Mouse (Mus musculus) cortical plate, adult 2 months (tissue): ENCODE data around the gene Trmt1l.

Experiments
- CTCF ChIP-seq: fragments of 200-500 bp; IDR thresholded peaks from 2 replicates; pipeline ENCODE4 v1.5.1; 2011; ENCODE audit warnings: mild to moderate bottlenecking, control low read depth, low read length; ENCODE audit not compliant: insufficient read depth; ENCODE audit errors: extremely low read depth
- POLR2A ChIP-seq: fragments of 200-500 bp; IDR thresholded peaks from 2 replicates; pipeline ENCODE4 v1.6.1; 2011; ENCODE audit warnings: mild to moderate bottlenecking, low read length, control low read depth; ENCODE audit not compliant: insufficient read depth; ENCODE audit errors: extremely low read depth

DNA sequence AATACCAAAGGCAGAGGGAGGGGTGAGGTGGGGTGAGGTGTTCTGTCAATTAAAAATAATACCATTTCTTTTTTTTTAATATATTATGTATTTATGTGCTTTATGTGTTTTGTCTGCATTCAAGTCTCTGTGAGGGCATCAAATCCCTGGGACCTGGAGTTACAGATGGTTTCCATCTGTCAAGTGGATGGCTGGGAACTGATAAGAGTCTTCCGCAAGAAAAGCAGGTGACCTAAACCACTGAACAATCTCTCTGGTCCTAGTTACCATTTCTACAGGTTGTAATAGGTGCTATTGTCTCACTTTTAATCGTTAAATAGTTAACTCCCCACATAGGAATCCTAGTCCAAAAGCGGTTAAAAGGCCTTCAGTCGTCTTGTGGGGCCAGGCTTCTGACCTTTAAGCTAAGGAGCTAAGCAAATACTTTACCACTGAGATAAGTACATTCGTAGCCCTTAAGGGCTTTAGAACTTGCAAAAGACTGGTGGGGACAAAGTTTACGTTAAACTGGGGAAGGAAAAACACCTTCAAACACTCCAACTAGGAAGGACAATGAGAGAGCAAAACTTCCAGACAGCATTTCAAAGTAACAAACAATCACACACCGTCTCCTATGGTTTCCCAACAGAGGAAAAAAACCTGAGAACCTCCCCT lies 1.3 kb upstream of the Trmt1l start:
- no peak for TF ChIP-seq POLR2A
- no peak for TF ChIP-seq CTCF
